26 mouse cellular contexts compared by ENCODE assay signal in genomic region chrX:164264861-164265260, GRCm38 (mm10). TPM values are rescaled to one million over a fixed set of nuclear protein-coding genes. Genes with fewer than 3 reads are reported as not detected.
DNase-seq lines count a peak whose midpoint lies in the region; ATAC-seq and TF ChIP-seq lines count a peak whose summit lies in the region.
"Had no signal": no experiment of that assay in that cellular context is flagged by ENCODE, and none has a peak within 500 bp of the region (broad histone marks: within the 10 kb centered on the region; RNA-seq: fewer than 3 reads in every experiment).

No protein-coding gene starts in this region.

- H3K27ac ChIP-seq in forebrain, embryonic 11.5 days (ENCODE audit: low read depth, low read length), result no peak overlapping the region
- no peak overlapping the region for H3K27ac ChIP-seq in forebrain, postnatal 0 days (ENCODE audit: low read depth, low read length)
- no peak overlapping the region for H3K27ac ChIP-seq in forebrain, embryonic 14.5 days (ENCODE audit: low read depth, low read length)
- no peak overlapping the region for H3K27ac ChIP-seq in forebrain, embryonic 13.5 days
- no peak overlapping the region for H3K27ac ChIP-seq in midbrain, embryonic 14.5 days (replicated peaks; ENCODE audit: low read depth, low read length)
- H3K27ac ChIP-seq: embryonic facial prominence, embryonic 10.5 days; embryonic facial prominence, embryonic 12.5 days had no signal

- no peak overlapping the region for H3K4me3 ChIP-seq in forebrain, embryonic 11.5 days (ENCODE audit: low read depth, low read length)
- H3K4me3 ChIP-seq in forebrain, postnatal 0 days (ENCODE audit: low read depth, low read length), result no peak overlapping the region
- H3K4me3 ChIP-seq in forebrain, embryonic 14.5 days (ENCODE audit: low read depth, low read length), result no peak overlapping the region
- H3K4me3 ChIP-seq in forebrain, embryonic 13.5 days, result no peak overlapping the region
- H3K4me3 ChIP-seq in midbrain, embryonic 14.5 days (replicated peaks; ENCODE audit: low read depth, low read length), result no peak overlapping the region
- H3K4me3 ChIP-seq: embryonic facial prominence, embryonic 10.5 days; embryonic facial prominence, embryonic 12.5 days had no signal

- H3K9ac ChIP-seq in forebrain, embryonic 11.5 days (ENCODE audit: low read length), result no peak overlapping the region
- H3K9ac ChIP-seq in forebrain, postnatal 0 days, result no peak overlapping the region
- H3K9ac ChIP-seq in forebrain, embryonic 14.5 days (ENCODE audit: low read length), result no peak overlapping the region
- H3K9ac ChIP-seq in forebrain, embryonic 13.5 days, result no peak overlapping the region
- H3K9ac ChIP-seq in midbrain, embryonic 14.5 days (replicated peaks; ENCODE audit: low read length), result no peak overlapping the region
- H3K9ac ChIP-seq: embryonic facial prominence, embryonic 12.5 days had no signal

- no peaks in the 10 kb centered on the region for H3K9me3 ChIP-seq in forebrain, embryonic 11.5 days (ENCODE audit: control insufficient read depth, low read length)
- H3K9me3 ChIP-seq in forebrain, postnatal 0 days (ENCODE audit: low read length), result no peaks in the 10 kb centered on the region
- H3K9me3 ChIP-seq in forebrain, embryonic 14.5 days (replicated peaks; ENCODE audit: control insufficient read depth, low read length), result no peaks in the 10 kb centered on the region
- no peaks in the 10 kb centered on the region for H3K9me3 ChIP-seq in forebrain, embryonic 13.5 days (replicated peaks)
- no peaks in the 10 kb centered on the region for H3K9me3 ChIP-seq in midbrain, embryonic 14.5 days (ENCODE audit: control insufficient read depth, low read length)
- H3K9me3 ChIP-seq: embryonic facial prominence, embryonic 10.5 days; embryonic facial prominence, embryonic 12.5 days; G1E had no signal

- WGBS in forebrain, embryonic 11.5 days, result 55% methylated on average over 1 of the region's 1 CpGs
- 27% methylated on average over 1 of the region's 1 CpGs for WGBS in forebrain, postnatal 0 days
- WGBS in forebrain, embryonic 14.5 days, result 21% methylated on average over 1 of the region's 1 CpGs
- 31% methylated on average over 1 of the region's 1 CpGs for WGBS in forebrain, embryonic 13.5 days
- WGBS in midbrain, embryonic 14.5 days, result 50% methylated on average over 1 of the region's 1 CpGs

- H3K4me2 ChIP-seq in forebrain, embryonic 11.5 days (ENCODE audit: low read depth, low read length, severe bottlenecking), result no peak overlapping the region
- no peak overlapping the region for H3K4me2 ChIP-seq in forebrain, postnatal 0 days (ENCODE audit: low read depth)
- H3K4me2 ChIP-seq in forebrain, embryonic 14.5 days (ENCODE audit: low read length), result no peak overlapping the region
- no peak overlapping the region for H3K4me2 ChIP-seq in forebrain, embryonic 13.5 days
- no peak overlapping the region for H3K4me2 ChIP-seq in midbrain, embryonic 14.5 days (ENCODE audit: low read length)
- H3K4me2 ChIP-seq: embryonic facial prominence, embryonic 12.5 days had no signal

- no peaks in the 10 kb centered on the region for H3K4me1 ChIP-seq in forebrain, embryonic 11.5 days (replicated peaks; ENCODE audit: control insufficient read depth, insufficient read depth, low read length)
- no peaks in the 10 kb centered on the region for H3K4me1 ChIP-seq in forebrain, postnatal 0 days (ENCODE audit: insufficient read depth)
- H3K4me1 ChIP-seq in forebrain, embryonic 14.5 days (ENCODE audit: control insufficient read depth, insufficient read depth, low read length), result no peaks in the 10 kb centered on the region
- H3K4me1 ChIP-seq in forebrain, embryonic 13.5 days, result no peaks in the 10 kb centered on the region
- H3K4me1 ChIP-seq in midbrain, embryonic 14.5 days (ENCODE audit: control insufficient read depth, insufficient read depth, low read length), result no peaks in the 10 kb centered on the region
- H3K4me1 ChIP-seq: embryonic facial prominence, embryonic 10.5 days; embryonic facial prominence, embryonic 12.5 days had no signal

- H3K36me3 ChIP-seq in forebrain, embryonic 11.5 days (ENCODE audit: control insufficient read depth, insufficient read depth, low read length), result no peaks in the 10 kb centered on the region
- H3K36me3 ChIP-seq in forebrain, postnatal 0 days (ENCODE audit: insufficient read depth), result no peaks in the 10 kb centered on the region
- no peaks in the 10 kb centered on the region for H3K36me3 ChIP-seq in forebrain, embryonic 14.5 days (ENCODE audit: control insufficient read depth, insufficient read depth, low read length)
- H3K36me3 ChIP-seq in forebrain, embryonic 13.5 days (ENCODE audit: poor library complexity, severe bottlenecking), result no peaks in the 10 kb centered on the region
- H3K36me3 ChIP-seq in splenic B cell, adult 2 months (ENCODE audit: control insufficient read depth, insufficient read depth, low read length, poor library complexity, severe bottlenecking), result no peaks in the 10 kb centered on the region
- no peaks in the 10 kb centered on the region for H3K36me3 ChIP-seq in midbrain, embryonic 14.5 days (ENCODE audit: control insufficient read depth, insufficient read depth, low read length)
- H3K36me3 ChIP-seq: embryonic facial prominence, embryonic 10.5 days; embryonic facial prominence, embryonic 12.5 days; G1E had no signal

- ATAC-seq in forebrain, embryonic 11.5 days (replicated peaks; ENCODE audit: low FRiP score), result peak; percentile 71
- ATAC-seq in forebrain, postnatal 0 days, result no peak
- ATAC-seq in forebrain, embryonic 14.5 days, result 0 out of 2 replicates have a peak, but pooled peaks have one; percentile 6
- no peak; the same call in 1 of the 2 replicates for ATAC-seq in forebrain, embryonic 13.5 days
- ATAC-seq in midbrain, embryonic 14.5 days (ENCODE audit: low FRiP score, low TSS enrichment), result no peak
- ATAC-seq: activated CD4-positive, CD25-positive, alpha-beta regulatory T cell, adult 4 months; CD4-positive, CD25-positive, alpha-beta regulatory T cell, adult 4 months; forebrain, embryonic 16.5 days; Patski had no signal

- H3K27me3 ChIP-seq in forebrain, embryonic 11.5 days (ENCODE audit: control insufficient read depth, insufficient read depth, low read length), result peaks cover 4% of the 10 kb centered on the region; the same call in 1 of the 2 replicates
- no peaks in the 10 kb centered on the region for H3K27me3 ChIP-seq in forebrain, postnatal 0 days (ENCODE audit: insufficient read depth, low read length)
- no peaks in the 10 kb centered on the region for H3K27me3 ChIP-seq in forebrain, embryonic 14.5 days (replicated peaks; ENCODE audit: control insufficient read depth, insufficient read depth, low read length)
- H3K27me3 ChIP-seq in forebrain, embryonic 13.5 days, result 0 out of 2 replicates have a peak, but pooled peaks cover 2% of the 10 kb centered on the region
- H3K27me3 ChIP-seq in splenic B cell, adult 2 months (ENCODE audit: control insufficient read depth, insufficient read depth, low read length, poor library complexity, severe bottlenecking), result no peaks in the 10 kb centered on the region
- H3K27me3 ChIP-seq in midbrain, embryonic 14.5 days (ENCODE audit: control insufficient read depth, insufficient read depth, low read length), result no peaks in the 10 kb centered on the region
- H3K27me3 ChIP-seq: CH12.LX had no signal

- DNase-seq in forebrain, embryonic 11.5 days (ENCODE audit: low spot score), result no peak
- no peak for DNase-seq in forebrain, postnatal 0 days
- no peak for DNase-seq in forebrain, embryonic 14.5 days (ENCODE audit: low spot score)
- peak; percentile 5 for DNase-seq in retina, embryonic 14.5 days (ENCODE audit: low spot score)
- DNase-seq in splenic B cell, adult 2 months (ENCODE audit: low read depth, low spot score), result peak; percentile 25
- DNase-seq in cerebellum, postnatal 14 days, result no peak
- no peak for DNase-seq in midbrain, embryonic 14.5 days
- DNase-seq: adrenal gland, adult 8-10 months; adrenal gland, postnatal 14 days; adrenal gland, postnatal 36 days; B cell, adult 2 months; cerebellum, adult 11 months; cerebellum, adult 18-20 months; cerebellum, adult 8-10 months; cerebellum, adult 9-11 months; cerebellum, postnatal 25 days had no signal

- TF ChIP-seq CTCF in forebrain, postnatal 0 days (IDR thresholded peaks at IDR 0.05; ENCODE audit: low read depth), result no peak

RNA-seq across cellular contexts. Expression of gene Pir, which starts 4.3 kb away (rescaled TPM):
- polyA plus RNA-seq in forebrain, embryonic 11.5 days (2014; fragmentation: Nextera tagmentation; extraction: Ambion mirVana), result 11.0 and 12.2 TPM in 2 replicates
- 1.4 and 3.1 TPM in 2 replicates for total RNA-seq in forebrain, postnatal 0 days (2014; rRNA removed)
- polyA plus RNA-seq in forebrain, postnatal 0 days (2015; fragmentation: Nextera tagmentation; extraction: Ambion mirVana), result 4.3 and 6.1 TPM in 2 replicates
- 3.9 and 4.3 TPM in 2 replicates for polyA plus RNA-seq in forebrain, embryonic 14.5 days (2014; fragmentation: Nextera tagmentation; extraction: Ambion mirVana)
- polyA plus RNA-seq in forebrain, embryonic 13.5 days (2015; fragmentation: Nextera tagmentation; extraction: Ambion mirVana), result 3.8 and 4.1 TPM in 2 replicates
- polyA plus RNA-seq in midbrain, embryonic 14.5 days (2014; fragmentation: Nextera tagmentation; extraction: Ambion mirVana), result 2.3 and 2.6 TPM in 2 replicates
- total RNA-seq: CH12.LX; common myeloid progenitor, adult 5-6 weeks had no signal
- polyA plus RNA-seq: activated CD4-positive, CD25-positive, alpha-beta regulatory T cell, adult 4 months; CD4-positive, CD25-positive, alpha-beta regulatory T cell, adult 4 months; G1E; Patski had no signal

RNA-seq across cellular contexts. Expression of gene Bmx, which starts 6.9 kb away (rescaled TPM):
- polyA plus RNA-seq in forebrain, embryonic 11.5 days (2014; fragmentation: Nextera tagmentation; extraction: Ambion mirVana), result 0.28 TPM in 2 replicates
- total RNA-seq in forebrain, postnatal 0 days (2014; rRNA removed), result 0.38 and 1.2 TPM in 2 replicates
- 0.33 and 0.39 TPM in 2 replicates for polyA plus RNA-seq in forebrain, postnatal 0 days (2015; fragmentation: Nextera tagmentation; extraction: Ambion mirVana)
- polyA plus RNA-seq in forebrain, embryonic 14.5 days (2014; fragmentation: Nextera tagmentation; extraction: Ambion mirVana), result 0.22 and 0.27 TPM in 2 replicates
- 0.05 and 0.17 TPM in 2 replicates for polyA plus RNA-seq in forebrain, embryonic 13.5 days (2015; fragmentation: Nextera tagmentation; extraction: Ambion mirVana)
- polyA plus RNA-seq in midbrain, embryonic 14.5 days (2014; fragmentation: Nextera tagmentation; extraction: Ambion mirVana), result 0.51 TPM in 1 of 2 replicates, not detected in the other
- polyA plus RNA-seq: activated CD4-positive, CD25-positive, alpha-beta regulatory T cell, adult 4 months; CD4-positive, CD25-positive, alpha-beta regulatory T cell, adult 4 months; G1E; Patski had no signal

Comparison
In these comparisons a context has a peak if more than half of its experiments do, and no peak if none do; other contexts are left out.
1. ATAC-seq: peak in forebrain, embryonic 11.5 days (single experiment) and forebrain, embryonic 14.5 days (single experiment); none in forebrain, postnatal 0 days (single experiment), forebrain, embryonic 13.5 days (single experiment) and midbrain, embryonic 14.5 days (single experiment).
2. DNase-seq: peak in retina, embryonic 14.5 days (single experiment) and splenic B cell, adult 2 months (single experiment); none in forebrain, embryonic 11.5 days (single experiment), forebrain, postnatal 0 days (single experiment), forebrain, embryonic 14.5 days (single experiment), cerebellum, postnatal 14 days (0 of 2) and midbrain, embryonic 14.5 days (single experiment).